Mouse (Mus musculus) midbrain, postnatal 0 days (tissue): ENCODE measurements at regions not wholly inside any gene's neighbourhood (a gene's known extent, or its start where the extent isn't known, plus 50 kb on each side); places are given as distances from the start of the nearest gene placed in this dataset.

Experiments
- ATAC-seq: fragments of 200-750 bp; cut with Nextera tagmentation; 2 replicates; pipeline ENCODE4 v1.8.0; 2017; ENCODE audit warnings: moderate number of reproducible peaks, mild to moderate bottlenecking, moderate TSS enrichment, moderate library complexity; ENCODE audit not compliant: low FRiP score
- DNase-seq: peaks from one replicate; pipeline ENCODE4 v3.0.0-alpha.2; 2015; ENCODE audit warnings: low spot score
- H3K27ac ChIP-seq: fragments of 300-500 bp; sonication (generic); 2 replicates; pipeline ENCODE4 v1.5.1; 2014; ENCODE audit warnings: low read depth, mild to moderate bottlenecking, low read length, mixed read lengths
- H3K27me3 ChIP-seq: fragments of 300-500 bp; sonication (generic); 2 replicates; pipeline ENCODE4 v1.6.1; 2014; ENCODE audit warnings: low read length, control low read depth, mixed read lengths; ENCODE audit not compliant: insufficient read depth
- H3K36me3 ChIP-seq: fragments of 300-500 bp; sonication (generic); 2 replicates; pipeline ENCODE4 v1.6.1; 2014; ENCODE audit warnings: low read length, control low read depth, mixed read lengths; ENCODE audit not compliant: insufficient read depth
- H3K4me1 ChIP-seq: fragments of 300-500 bp; sonication (generic); 2 replicates; pipeline ENCODE4 v1.6.1; 2014; ENCODE audit warnings: mild to moderate bottlenecking, control low read depth, antibody characterized with exemption, low read length, mixed read lengths; ENCODE audit not compliant: insufficient read depth
- H3K4me2 ChIP-seq: fragments of 300-500 bp; sonication (generic); 2 replicates; pipeline ENCODE4 v1.6.1; 2014; ENCODE audit warnings: low read depth, mild to moderate bottlenecking, low read length, mixed read lengths; ENCODE audit not compliant: poor library complexity, severe bottlenecking
- H3K4me3 ChIP-seq: fragments of 300-500 bp; sonication (generic); 2 replicates; pipeline ENCODE4 v1.5.1; 2014; ENCODE audit warnings: low read depth, mild to moderate bottlenecking, low read length, moderate library complexity
- H3K9ac ChIP-seq: fragments of 300-500 bp; sonication (generic); replicated peaks from 2 replicates; pipeline ENCODE4 v1.6.1; 2014; ENCODE audit warnings: mild to moderate bottlenecking, low read length, moderate library complexity, mixed read lengths; ENCODE audit not compliant: poor library complexity, severe bottlenecking
- H3K9me3 ChIP-seq: fragments of 300-500 bp; sonication (generic); 2 replicates; pipeline ENCODE4 v1.6.1; 2016; ENCODE audit warnings: low read length, control low read depth
- CTCF ChIP-seq: IDR thresholded peaks from 2 replicates; pipeline ENCODE4 v1.5.1; 2016; ENCODE audit warnings: antibody characterized with exemption, mild to moderate bottlenecking
- WGBS: fragments of 180-500 bp; shearing (Covaris S2); extraction: QIAGEN DNeasy Blood & Tissue Kit; methylation state at CpG from one replicate; pipeline ENCODE4 v1.1.7; 2014; 5-methylcytosine and 5-hydroxymethylcytosine counted together

GRCm38 (mm10) chr8:59265685-59266084 is 353.2 kb upstream of the Galntl6 start:
- H3K27me3 ChIP-seq: no peaks in the 10 kb centered on the region
- no peaks in the 10 kb centered on the region for H3K4me1 ChIP-seq
- DNase-seq (no peak), ATAC-seq (no peak)
- no peaks in the 10 kb centered on the region for H3K9me3 ChIP-seq
- no peak overlapping the region for H3K4me2 ChIP-seq
- H3K9ac ChIP-seq: no peak overlapping the region
- no peaks in the 10 kb centered on the region for H3K36me3 ChIP-seq
- TF ChIP-seq CTCF: no peak
- no peak overlapping the region for H3K4me3 ChIP-seq
- H3K27ac ChIP-seq: no peak overlapping the region

- H3K9me3 ChIP-seq: no peaks in the 10 kb centered on the region
- ATAC-seq: no peak
- 92% methylated on average over 2 of the region's 2 CpGs for WGBS
- TF ChIP-seq CTCF: no peak
- H3K27me3 ChIP-seq: no peaks in the 10 kb centered on the region
- H3K36me3 ChIP-seq: no peaks in the 10 kb centered on the region
- DNase-seq: no peak
- no peak overlapping the region for H3K4me3 ChIP-seq
- no peak overlapping the region for H3K27ac ChIP-seq
- no peaks in the 10 kb centered on the region for H3K4me1 ChIP-seq
- H3K4me2 ChIP-seq: no peak overlapping the region
- no peak overlapping the region for H3K9ac ChIP-seq
Observed at GRCm38 (mm10) chr8:59232799-59233198, 320.4 kb upstream of the Galntl6 start.

- no peak for TF ChIP-seq CTCF
- Histone ChIP-seq H3K4me2 (no peak overlapping the region), H3K27me3 (no peaks in the 10 kb centered on the region), H3K4me1 (no peaks in the 10 kb centered on the region), H3K9ac (no peak overlapping the region), H3K4me3 (no peak overlapping the region), H3K36me3 (no peaks in the 10 kb centered on the region), H3K9me3 (no peaks in the 10 kb centered on the region), H3K27ac (no peak overlapping the region)
- DNase-seq (no peak), ATAC-seq (no peak)
- WGBS: 87% methylated on average over 3 of the region's 3 CpGs
Observed at GRCm38 (mm10) chr8:59224665-59225064, 312.2 kb upstream of the Galntl6 start.

- H3K27me3 ChIP-seq: no peaks in the 10 kb centered on the region
- ATAC-seq (no peak), DNase-seq (no peak)
- WGBS: 56% methylated on average over 1 of the region's 1 CpGs
- no peaks in the 10 kb centered on the region for H3K4me1 ChIP-seq
- TF ChIP-seq CTCF: no peak
- H3K27ac ChIP-seq: no peak overlapping the region
- no peak overlapping the region for H3K9ac ChIP-seq
- no peak overlapping the region for H3K4me2 ChIP-seq
- H3K4me3 ChIP-seq: no peak overlapping the region
- H3K9me3 ChIP-seq: no peaks in the 10 kb centered on the region
- H3K36me3 ChIP-seq: no peaks in the 10 kb centered on the region
Observed at GRCm38 (mm10) chr8:59174578-59175357, 262.3 kb upstream of the Galntl6 start.

GRCm38 (mm10) chr8:59130777-59131176 is 218.3 kb upstream of the Galntl6 start:
- H3K27ac ChIP-seq: no peak overlapping the region
- H3K4me1 ChIP-seq: no peaks in the 10 kb centered on the region
- ATAC-seq (no peak), DNase-seq (no peak)
- H3K4me2 ChIP-seq: no peak overlapping the region
- no peak overlapping the region for H3K9ac ChIP-seq
- H3K36me3 ChIP-seq: no peaks in the 10 kb centered on the region
- H3K4me3 ChIP-seq: no peak overlapping the region
- H3K27me3 ChIP-seq: no peaks in the 10 kb centered on the region
- no peaks in the 10 kb centered on the region for H3K9me3 ChIP-seq
- TF ChIP-seq CTCF: no peak
- 82% methylated on average over 2 of the region's 2 CpGs for WGBS

GRCm38 (mm10) chr8:59113221-59113620 is 200.8 kb upstream of the Galntl6 start:
- no peak for DNase-seq
- Histone ChIP-seq H3K27ac (no peak overlapping the region), H3K27me3 (no peaks in the 10 kb centered on the region), H3K4me3 (no peak overlapping the region), H3K9ac (no peak overlapping the region), H3K9me3 (no peaks in the 10 kb centered on the region), H3K36me3 (no peaks in the 10 kb centered on the region), H3K4me1 (no peaks in the 10 kb centered on the region), H3K4me2 (no peak overlapping the region)
- WGBS: 64% methylated on average over 3 of the region's 3 CpGs
- no peak for ATAC-seq
- TF ChIP-seq CTCF: no peak
